Mouse (Mus musculus) hindbrain, embryonic 13.5 days (tissue): Measurements from ENCODE around the gene Clptm1l. TPM values are rescaled to one million over a fixed set of nuclear protein-coding genes. Genes with fewer than 3 reads are reported as not detected.

Experiments used
- ATAC-seq: fragments of 200-750 bp; cut with Nextera tagmentation; 2 replicates; pipeline ENCODE4 v1.8.0; 2017; ENCODE audit warnings: moderate TSS enrichment; ENCODE audit not compliant: low FRiP score
- H3K27ac ChIP-seq: fragments of 300-500 bp; sonication (generic); 2 replicates; pipeline ENCODE4 v1.5.1; 2015; ENCODE audit warnings: inconsistent platforms, mild to moderate bottlenecking, moderate library complexity
- H3K27me3 ChIP-seq: fragments of 300-500 bp; sonication (generic); 2 replicates; pipeline ENCODE4 v1.6.1; 2015; ENCODE audit warnings: mild to moderate bottlenecking, inconsistent platforms
- H3K36me3 ChIP-seq: fragments of 300-500 bp; sonication (generic); 2 replicates; pipeline ENCODE4 v1.6.1; 2015; ENCODE audit warnings: mild to moderate bottlenecking, inconsistent platforms
- H3K4me1 ChIP-seq: fragments of 300-500 bp; sonication (generic); replicated peaks from 2 replicates; pipeline ENCODE4 v1.6.1; 2015; ENCODE audit warnings: inconsistent platforms
- H3K4me2 ChIP-seq: fragments of 300-500 bp; sonication (generic); 2 replicates; pipeline ENCODE4 v1.6.1; 2015; ENCODE audit warnings: inconsistent platforms, mild to moderate bottlenecking, moderate library complexity
- H3K4me3 ChIP-seq: fragments of 300-500 bp; sonication (generic); 2 replicates; pipeline ENCODE4 v1.5.1; 2015; ENCODE audit warnings: mild to moderate bottlenecking, inconsistent platforms
- H3K9ac ChIP-seq: fragments of 300-500 bp; sonication (generic); 2 replicates; pipeline ENCODE4 v1.6.1; 2015; ENCODE audit warnings: mild to moderate bottlenecking, inconsistent platforms
- H3K9me3 ChIP-seq: fragments of 300-500 bp; sonication (generic); 2 replicates; pipeline ENCODE4 v1.6.1; 2016; ENCODE audit warnings: inconsistent platforms
- WGBS: fragments of 180-500 bp; shearing (Covaris S2); methylation state at CpG from one replicate; pipeline ENCODE4 v1.1.7; 2015; 5-methylcytosine and 5-hydroxymethylcytosine counted together
- polyA plus RNA-seq: library from polyadenylated mRNA; unstranded; fragments of >200 nt; fragmentation: Nextera tagmentation; extraction: Ambion mirVana; gene quantifications from 2 replicates; pipeline ENCODE4 v1.2.1, GENCODE M21; 2015

The Clptm1l gene
- polyA plus RNA-seq, 1 experiment from 2014 or later: 119 TPM

GRCm38 (mm10) chr13:73626745-73627549 lies 23.1 kb downstream of the Clptm1l start, which contains the start of gene Tert:
Gene Tert, plus strand, starts transcription at chr13:73626911.
- peak within 1 kb of the TSS; percentile 14; the same call in 1 of the 2 replicates for H3K27ac ChIP-seq
- H3K4me2 ChIP-seq: peak within 1 kb of the TSS; percentile 91
- WGBS: 12% methylated on average over 47 of the region's 47 CpGs

GRCm38 (mm10) chr13:73628586-73629113 lies 24.8 kb downstream of the Clptm1l start:
- 0 out of 2 replicates have a peak overlapping the region, but pooled peaks have one; percentile 10 for H3K4me2 ChIP-seq
- WGBS: 84% methylated on average over 11 of the region's 11 CpGs

More at GRCm38 (mm10) chr13:73626745-73627549, 23.1 kb downstream of the Clptm1l start, which contains the start of gene Tert:
- no peaks in the 10 kb centered on the region for H3K9me3 ChIP-seq
- peak within 1 kb of the TSS; percentile 81 for H3K9ac ChIP-seq
- H3K4me1 ChIP-seq: peaks cover 44% of the 10 kb centered on the region
- H3K27me3 ChIP-seq: no peaks in the 10 kb centered on the region
- H3K4me3 ChIP-seq: peak within 1 kb of the TSS; percentile 53
- ATAC-seq: peak; percentile 90
- peaks cover 10% of the 10 kb centered on the region for H3K36me3 ChIP-seq

GRCm38 (mm10) chr13:73631837-73632236 lies 28.0 kb downstream of the Clptm1l start:
- H3K4me1 ChIP-seq: peaks cover 37% of the 10 kb centered on the region
- H3K9ac ChIP-seq: no peak overlapping the region
- H3K9me3 ChIP-seq: no peaks in the 10 kb centered on the region
- no peak overlapping the region for H3K4me3 ChIP-seq
- H3K36me3 ChIP-seq: peaks cover 29% of the 10 kb centered on the region
- H3K27ac ChIP-seq: no peak overlapping the region
- no peak overlapping the region for H3K4me2 ChIP-seq
- no peak for ATAC-seq
- 94% methylated on average over 3 of the region's 3 CpGs for WGBS
- no peaks in the 10 kb centered on the region for H3K27me3 ChIP-seq

More at GRCm38 (mm10) chr13:73628586-73629113, 24.8 kb downstream of the Clptm1l start:
- no peaks in the 10 kb centered on the region for H3K9me3 ChIP-seq
- no peak for ATAC-seq
- H3K27me3 ChIP-seq: no peaks in the 10 kb centered on the region
- H3K27ac ChIP-seq: no peak overlapping the region
- no peak overlapping the region for H3K9ac ChIP-seq
- peaks cover 7% of the 10 kb centered on the region; the same call in 1 of the 2 replicates for H3K36me3 ChIP-seq
- H3K4me1 ChIP-seq: peaks cover 44% of the 10 kb centered on the region
- H3K4me3 ChIP-seq: no peak overlapping the region

GRCm38 (mm10) chr13:73637826-73638225 lies 34.0 kb downstream of the Clptm1l start:
- no peak overlapping the region for H3K27ac ChIP-seq
- no peaks in the 10 kb centered on the region for H3K9me3 ChIP-seq
- H3K27me3 ChIP-seq: no peaks in the 10 kb centered on the region
- no peak overlapping the region for H3K9ac ChIP-seq
- H3K4me2 ChIP-seq: no peak overlapping the region
- H3K4me3 ChIP-seq: no peak overlapping the region
- WGBS: 86% methylated on average over 5 of the region's 6 CpGs
- H3K4me1 ChIP-seq: no peaks in the 10 kb centered on the region
- ATAC-seq: no peak
- peaks cover 48% of the 10 kb centered on the region for H3K36me3 ChIP-seq

GRCm38 (mm10) chr13:73641296-73641695 lies 37.5 kb downstream of the Clptm1l start:
- Histone ChIP-seq H3K4me2 (no peak overlapping the region), H3K27ac (no peak overlapping the region), H3K27me3 (no peaks in the 10 kb centered on the region), H3K36me3 (peaks cover 25% of the 10 kb centered on the region), H3K9me3 (no peaks in the 10 kb centered on the region), H3K4me3 (no peak overlapping the region), H3K9ac (no peak overlapping the region), H3K4me1 (no peaks in the 10 kb centered on the region)
- 89% methylated on average over 4 of the region's 4 CpGs for WGBS
- no peak for ATAC-seq

GRCm38 (mm10) chr13:73646397-73647087 lies 42.7 kb downstream of the Clptm1l start:
- Histone ChIP-seq H3K27ac (no peak overlapping the region), H3K9ac (no peak overlapping the region), H3K4me3 (no peak overlapping the region), H3K4me1 (no peaks in the 10 kb centered on the region), H3K27me3 (no peaks in the 10 kb centered on the region), H3K4me2 (no peak overlapping the region), H3K36me3 (peaks cover 41% of the 10 kb centered on the region), H3K9me3 (0 out of 2 replicates have a peak, but pooled peaks cover 5% of the 10 kb centered on the region)
- peak; percentile 72; the same call in 1 of the 2 replicates for ATAC-seq
- 47% methylated on average over 6 of the region's 6 CpGs for WGBS

- Histone ChIP-seq H3K4me1 (no peaks in the 10 kb centered on the region), H3K9me3 (0 out of 2 replicates have a peak, but pooled peaks cover 5% of the 10 kb centered on the region), H3K27ac (no peak overlapping the region), H3K36me3 (peaks cover 24% of the 10 kb centered on the region), H3K27me3 (no peaks in the 10 kb centered on the region), H3K4me2 (no peak overlapping the region), H3K9ac (no peak overlapping the region), H3K4me3 (no peak overlapping the region)
- 90% methylated on average over 3 of the region's 3 CpGs for WGBS
- ATAC-seq: no peak
These were observed 49.5 kb downstream of the Clptm1l start for GRCm38 (mm10) chr13:73653266-73653665.

GRCm38 (mm10) chr13:73654976-73655375 lies 51.2 kb downstream of the Clptm1l start:
- 86% methylated on average over 3 of the region's 3 CpGs for WGBS
- H3K4me2 ChIP-seq: no peak overlapping the region

GRCm38 (mm10) chr13:73658953-73659352 lies 55.1 kb downstream of the Clptm1l start:
- no peaks in the 10 kb centered on the region for H3K27me3 ChIP-seq
- H3K4me3 ChIP-seq: no peak overlapping the region
- no peak for ATAC-seq
- WGBS: 58% methylated on average over 2 of the region's 2 CpGs
- no peak overlapping the region for H3K27ac ChIP-seq
- no peaks in the 10 kb centered on the region for H3K4me1 ChIP-seq
- no peak overlapping the region for H3K9ac ChIP-seq
- H3K9me3 ChIP-seq: no peaks in the 10 kb centered on the region
- no peaks in the 10 kb centered on the region for H3K36me3 ChIP-seq
- no peak overlapping the region for H3K4me2 ChIP-seq

More at GRCm38 (mm10) chr13:73654976-73655375, 51.2 kb downstream of the Clptm1l start:
- Histone ChIP-seq H3K9ac (no peak overlapping the region), H3K9me3 (0 out of 2 replicates have a peak, but pooled peaks cover 5% of the 10 kb centered on the region), H3K4me3 (no peak overlapping the region), H3K27ac (no peak overlapping the region), H3K27me3 (no peaks in the 10 kb centered on the region), H3K36me3 (peaks cover 12% of the 10 kb centered on the region; the same call in 1 of the 2 replicates), H3K4me1 (no peaks in the 10 kb centered on the region)
- no peak for ATAC-seq

GRCm38 (mm10) chr13:73660163-73660695 lies 56.4 kb downstream of the Clptm1l start:
- Histone ChIP-seq H3K36me3 (no peaks in the 10 kb centered on the region), H3K9me3 (no peaks in the 10 kb centered on the region), H3K4me3 (no peak overlapping the region), H3K9ac (no peak overlapping the region), H3K27me3 (no peaks in the 10 kb centered on the region), H3K4me2 (no peak overlapping the region), H3K4me1 (no peaks in the 10 kb centered on the region), H3K27ac (no peak overlapping the region)
- WGBS: 62% methylated on average over 2 of the region's 2 CpGs
- no peak for ATAC-seq
